Mouse (Mus musculus): Measurements from ENCODE around the gene Zbtb24. TPM values are rescaled to one million over a fixed set of nuclear protein-coding genes. Genes with fewer than 3 reads are reported as not detected.
"Not testable (repeated sequence)": the region's sequence is repeated elsewhere in the genome, so short reads cannot be mapped to it uniquely, and the experiment has no call there.

The Zbtb24 gene
- 11.9 and 12.7 TPM in 2 replicates for total RNA-seq (2012; rRNA removed)

DNA sequence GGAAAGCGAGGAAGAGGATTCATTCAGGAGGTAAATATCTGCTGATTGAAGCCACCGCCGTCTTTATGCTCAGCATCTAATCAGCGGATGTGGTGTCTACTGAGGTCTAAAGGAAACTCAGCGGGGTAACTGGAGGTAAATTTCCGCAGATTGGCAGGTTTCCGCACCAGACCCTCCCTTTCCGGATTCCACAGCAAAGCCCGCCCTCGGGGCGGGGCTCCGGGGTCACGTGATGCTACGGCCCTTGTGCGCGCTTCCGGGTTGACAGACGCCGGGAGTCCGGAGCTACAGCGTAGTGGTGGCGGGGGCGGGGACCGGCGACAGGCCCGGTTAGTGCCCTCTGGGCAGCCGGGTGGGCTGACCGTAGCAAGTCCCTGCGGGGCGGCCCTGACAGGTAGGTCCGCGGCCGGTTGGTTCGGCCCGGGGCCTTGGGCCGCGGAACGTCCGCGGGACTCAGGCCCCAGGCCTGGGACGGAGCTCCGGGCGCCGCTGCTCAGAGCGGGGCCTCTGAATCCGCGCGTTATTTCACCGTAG, at the start of gene Zbtb24:
TSS of gene Zbtb24 (plus strand) at position 247 of the 534 bp plus-strand sequence.
- H3K4me3 ChIP-seq (ENCODE audit: insufficient read depth in 1 of 2, low read depth in 1 of 2, low read length in 2 of 2, poor library complexity in 1 of 2, severe bottlenecking in 1 of 2): peak within 1 kb of the TSS; percentile 85 to 98
- no peak for TF ChIP-seq ZNF384 (IDR thresholded peaks at IDR 0.05; ENCODE audit: low read depth, low read length)
- no peak for TF ChIP-seq ZC3H11A (IDR thresholded peaks at IDR 0.05; ENCODE audit: borderline replicate concordance, low read depth, low read length)
- no peak for TF ChIP-seq MAFK (IDR thresholded peaks at IDR 0.05; ENCODE audit: insufficient read depth, low read depth, low read length)
- peak; percentile 72 for TF ChIP-seq HCFC1 (IDR thresholded peaks at IDR 0.05; ENCODE audit: borderline replicate concordance, insufficient read depth, low read length)
- no peak; the same call in 1 of the 2 replicates for TF ChIP-seq CHD2 (IDR thresholded peaks at IDR 0.05; ENCODE audit: low read depth, low read length)
- H3K4me1 ChIP-seq (ENCODE audit: control insufficient read depth in 2 of 2, insufficient read depth in 2 of 2, low read length in 2 of 2, poor library complexity in 1 of 2): peaks cover 6 to 8% of the 10 kb centered on the region in 2 experiments; a peak in 1 of 4 replicates
- H3K9me3 ChIP-seq (ENCODE audit: control insufficient read depth, insufficient read depth, low read depth, low read length): no peaks in the 10 kb centered on the region
- H3K27ac ChIP-seq (ENCODE audit: insufficient read depth, low read depth, low read length, poor library complexity, severe bottlenecking): peak within 1 kb of the TSS; percentile 77
- DNase-seq (ENCODE audit: low read depth, low spot score): peak; percentile 97
- peak within 1 kb of the TSS; percentile 94 for H3K9ac ChIP-seq (ENCODE audit: insufficient read depth, low read depth, low read length, poor library complexity, severe bottlenecking)
- in situ Hi-C loops (cut with MboI; ENCODE audit: low sequenced_read_pairs in 2 of 2, unreplicated experiment in 2 of 2): no loop called here
- peaks cover 8% of the 10 kb centered on the region; the same call in 1 of the 2 replicates for H3K36me3 ChIP-seq (ENCODE audit: control insufficient read depth, insufficient read depth, low read length, poor library complexity, severe bottlenecking)

- H3K9me3 ChIP-seq (ENCODE audit: control insufficient read depth, insufficient read depth, low read depth, low read length): no peaks in the 10 kb centered on the region
- no peak overlapping the region for H3K4me3 ChIP-seq (ENCODE audit: insufficient read depth in 1 of 2, low read depth in 1 of 2, low read length in 2 of 2, poor library complexity in 1 of 2, severe bottlenecking in 1 of 2)
- in situ Hi-C loops (cut with MboI; ENCODE audit: low sequenced_read_pairs in 2 of 2, unreplicated experiment in 2 of 2): no loop called here
- H3K36me3 ChIP-seq (ENCODE audit: control insufficient read depth, insufficient read depth, low read length, poor library complexity, severe bottlenecking): no peaks in the 10 kb centered on the region
- no peak overlapping the region for H3K9ac ChIP-seq (ENCODE audit: insufficient read depth, low read depth, low read length, poor library complexity, severe bottlenecking)
- H3K27ac ChIP-seq (ENCODE audit: insufficient read depth, low read depth, low read length, poor library complexity, severe bottlenecking): peak overlapping the region; percentile 70; the same call in 1 of the 2 replicates
- peak; percentile 70 for DNase-seq (ENCODE audit: low read depth, low spot score)
- peaks cover 0 to 2% of the 10 kb centered on the region in 2 experiments; a peak in 2 of 4 replicates for H3K4me1 ChIP-seq (ENCODE audit: control insufficient read depth in 2 of 2, insufficient read depth in 2 of 2, low read length in 2 of 2, poor library complexity in 1 of 2)
- TF ChIP-seq ZC3H11A (IDR thresholded peaks at IDR 0.05; ENCODE audit: borderline replicate concordance, low read depth, low read length) (no peak), ZNF384 (IDR thresholded peaks at IDR 0.05; ENCODE audit: low read depth, low read length) (no peak), CHD2 (IDR thresholded peaks at IDR 0.05; ENCODE audit: low read depth, low read length) (0 out of 2 replicates have a peak, but pooled peaks have one; percentile 16)
Observed at GRCm38 (mm10) chr10:41401097-41401496, 49.1 kb upstream of the Zbtb24 start.

- Histone ChIP-seq H3K4me1 (ENCODE audit: control insufficient read depth in 2 of 2, insufficient read depth in 2 of 2, low read length in 2 of 2, poor library complexity in 1 of 2) (peaks cover 0 to 2% of the 10 kb centered on the region in 2 experiments; a peak in 2 of 4 replicates), H3K9me3 (ENCODE audit: control insufficient read depth, insufficient read depth, low read depth, low read length) (no peaks in the 10 kb centered on the region; the same call in 1 of the 2 replicates), H3K9ac (ENCODE audit: insufficient read depth, low read depth, low read length, poor library complexity, severe bottlenecking) (no peak overlapping the region), H3K4me3 (ENCODE audit: insufficient read depth in 1 of 2, low read depth in 1 of 2, low read length in 2 of 2, poor library complexity in 1 of 2, severe bottlenecking in 1 of 2) (no peak overlapping the region), H3K36me3 (ENCODE audit: control insufficient read depth, insufficient read depth, low read length, poor library complexity, severe bottlenecking) (peaks cover 5% of the 10 kb centered on the region; the same call in 1 of the 2 replicates), H3K27ac (ENCODE audit: insufficient read depth, low read depth, low read length, poor library complexity, severe bottlenecking) (no peak overlapping the region; the same call in 1 of the 2 replicates)
- no peak for TF ChIP-seq CHD2 (IDR thresholded peaks at IDR 0.05; ENCODE audit: low read depth, low read length)
- no peak for TF ChIP-seq ZC3H11A (IDR thresholded peaks at IDR 0.05; ENCODE audit: borderline replicate concordance, low read depth, low read length)
- in situ Hi-C loops (cut with MboI; ENCODE audit: low sequenced_read_pairs in 2 of 2, unreplicated experiment in 2 of 2): no loop called here
- DNase-seq (ENCODE audit: low read depth, low spot score): no peak
Observed at GRCm38 (mm10) chr10:41403364-41403763, 46.8 kb upstream of the Zbtb24 start.

DNA sequence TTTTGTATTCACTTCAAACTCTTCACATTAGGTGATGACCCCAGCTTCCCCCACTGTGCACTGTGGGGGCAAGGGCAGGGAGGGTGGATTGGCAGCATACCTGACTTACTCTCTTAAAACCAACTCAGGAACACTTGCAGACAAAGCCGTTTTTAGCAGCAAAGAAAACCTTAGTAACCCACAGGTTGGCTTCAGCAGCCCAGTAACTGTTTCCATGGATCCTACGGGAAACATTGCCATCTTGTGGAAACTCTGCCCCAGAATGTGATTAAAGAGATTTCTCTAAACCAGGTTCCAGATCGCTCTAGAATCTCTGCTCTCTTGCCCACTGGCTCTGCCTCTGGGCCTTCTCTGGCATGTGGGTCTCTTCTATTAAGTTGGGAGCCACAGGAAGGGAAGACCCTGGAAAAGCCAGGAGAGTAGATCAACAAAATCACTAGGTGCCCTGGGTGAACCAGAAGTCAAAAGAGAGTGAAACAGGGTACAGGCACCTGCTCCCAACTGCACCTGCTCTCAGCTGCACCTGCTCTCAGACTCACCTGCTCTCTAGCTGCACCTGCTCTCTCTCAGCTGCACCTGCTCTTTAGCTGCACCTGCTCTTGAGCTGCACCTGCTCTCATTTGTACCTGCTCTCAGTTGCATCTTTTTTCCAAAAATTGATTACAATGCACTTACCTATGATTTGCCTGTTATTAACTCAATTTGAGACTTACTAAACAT, 46.1 kb upstream of the Zbtb24 start:
- peaks cover 5% of the 10 kb centered on the region; the same call in 1 of the 2 replicates for H3K36me3 ChIP-seq (ENCODE audit: control insufficient read depth, insufficient read depth, low read length, poor library complexity, severe bottlenecking)
- H3K9me3 ChIP-seq (ENCODE audit: control insufficient read depth, insufficient read depth, low read depth, low read length): peaks cover 2% of the 10 kb centered on the region; the same call in 1 of the 2 replicates
- H3K27ac ChIP-seq (ENCODE audit: insufficient read depth, low read depth, low read length, poor library complexity, severe bottlenecking): no peak overlapping the region
- H3K4me1 ChIP-seq (ENCODE audit: control insufficient read depth in 2 of 2, insufficient read depth in 2 of 2, low read length in 2 of 2, poor library complexity in 1 of 2): peaks cover 0 to 2% of the 10 kb centered on the region in 2 experiments; a peak in 2 of 4 replicates
- TF ChIP-seq ZC3H11A (IDR thresholded peaks at IDR 0.05; ENCODE audit: borderline replicate concordance, low read depth, low read length) (no peak), MAFK (IDR thresholded peaks at IDR 0.05; ENCODE audit: insufficient read depth, low read depth, low read length) (no peak), CHD2 (IDR thresholded peaks at IDR 0.05; ENCODE audit: low read depth, low read length) (no peak), HCFC1 (IDR thresholded peaks at IDR 0.05; ENCODE audit: borderline replicate concordance, insufficient read depth, low read length) (no peak), ZNF384 (IDR thresholded peaks at IDR 0.05; ENCODE audit: low read depth, low read length) (no peak)
- in situ Hi-C loops (cut with MboI; ENCODE audit: low sequenced_read_pairs in 2 of 2, unreplicated experiment in 2 of 2): no loop called here
- no peak overlapping the region for H3K9ac ChIP-seq (ENCODE audit: insufficient read depth, low read depth, low read length, poor library complexity, severe bottlenecking)
- H3K4me3 ChIP-seq (ENCODE audit: insufficient read depth in 1 of 2, low read depth in 1 of 2, low read length in 2 of 2, poor library complexity in 1 of 2, severe bottlenecking in 1 of 2): no peak overlapping the region
- no peak for DNase-seq (ENCODE audit: low read depth, low spot score)

DNA sequence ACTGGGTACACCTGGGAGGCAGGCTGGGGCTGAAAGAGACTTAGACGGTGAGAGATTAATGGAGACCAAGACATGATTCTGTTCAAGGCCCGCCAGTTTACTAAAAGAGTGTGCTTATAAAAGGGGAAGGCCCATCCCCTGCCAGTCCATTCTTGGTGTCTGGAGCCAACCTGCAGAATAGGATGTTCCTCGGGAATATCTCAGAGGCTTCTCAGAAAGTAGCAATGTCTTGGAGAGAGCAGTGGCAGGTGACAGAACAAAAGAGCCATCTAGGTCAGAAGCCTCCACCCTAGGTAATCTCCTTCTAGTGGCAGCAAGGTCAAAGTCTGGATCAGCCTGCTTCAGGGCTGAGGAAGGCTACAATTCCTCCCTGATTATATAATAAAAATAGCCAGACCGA, 40.0 kb upstream of the Zbtb24 start:
- H3K9me3 ChIP-seq (ENCODE audit: control insufficient read depth, insufficient read depth, low read depth, low read length); H3K4me1 ChIP-seq (ENCODE audit: control insufficient read depth in 2 of 2, insufficient read depth in 2 of 2, low read length in 2 of 2, poor library complexity in 1 of 2); H3K9ac ChIP-seq (ENCODE audit: insufficient read depth, low read depth, low read length, poor library complexity, severe bottlenecking); in situ Hi-C loops (cut with MboI; ENCODE audit: low sequenced_read_pairs in 2 of 2, unreplicated experiment in 2 of 2); H3K4me3 ChIP-seq (ENCODE audit: insufficient read depth in 1 of 2, low read depth in 1 of 2, low read length in 2 of 2, poor library complexity in 1 of 2, severe bottlenecking in 1 of 2); DNase-seq (ENCODE audit: low read depth, low spot score); H3K36me3 ChIP-seq (ENCODE audit: control insufficient read depth, insufficient read depth, low read length, poor library complexity, severe bottlenecking): not testable (repeated sequence)
- H3K27ac ChIP-seq (ENCODE audit: insufficient read depth, low read depth, low read length, poor library complexity, severe bottlenecking): peak overlapping the region; percentile 64; the same call in 1 of the 2 replicates

DNA sequence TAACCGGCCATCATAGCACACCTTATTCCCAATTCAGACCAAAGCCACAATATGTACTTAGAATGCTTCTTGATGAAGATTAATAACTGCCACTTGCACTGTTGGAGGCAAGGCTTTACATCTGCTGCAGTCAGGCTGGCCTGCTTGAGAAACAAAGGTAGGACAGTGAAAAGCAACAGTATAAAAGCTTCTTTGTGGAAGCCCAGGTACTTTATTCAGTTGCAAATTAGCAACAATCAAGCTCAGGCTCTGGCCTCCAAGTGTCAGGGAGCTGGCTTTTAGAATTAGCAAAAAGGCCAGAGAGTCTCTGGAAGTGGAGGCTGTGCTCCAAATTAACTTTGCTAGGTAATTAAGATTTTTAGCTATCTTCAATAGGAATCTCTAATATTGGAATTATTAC, 39.4 kb upstream of the Zbtb24 start:
- H3K4me1 ChIP-seq (ENCODE audit: control insufficient read depth in 2 of 2, insufficient read depth in 2 of 2, low read length in 2 of 2, poor library complexity in 1 of 2); in situ Hi-C loops (cut with MboI; ENCODE audit: low sequenced_read_pairs in 2 of 2, unreplicated experiment in 2 of 2); DNase-seq (ENCODE audit: low read depth, low spot score); H3K9me3 ChIP-seq (ENCODE audit: control insufficient read depth, insufficient read depth, low read depth, low read length); H3K9ac ChIP-seq (ENCODE audit: insufficient read depth, low read depth, low read length, poor library complexity, severe bottlenecking); H3K4me3 ChIP-seq (ENCODE audit: insufficient read depth in 1 of 2, low read depth in 1 of 2, low read length in 2 of 2, poor library complexity in 1 of 2, severe bottlenecking in 1 of 2); H3K36me3 ChIP-seq (ENCODE audit: control insufficient read depth, insufficient read depth, low read length, poor library complexity, severe bottlenecking): not testable (repeated sequence)
- H3K27ac ChIP-seq (ENCODE audit: insufficient read depth, low read depth, low read length, poor library complexity, severe bottlenecking): peak overlapping the region; percentile 64; the same call in 1 of the 2 replicates
